Comparison of ENCODE assay signal across 20 mouse cellular contexts in the genomic region with DNA sequence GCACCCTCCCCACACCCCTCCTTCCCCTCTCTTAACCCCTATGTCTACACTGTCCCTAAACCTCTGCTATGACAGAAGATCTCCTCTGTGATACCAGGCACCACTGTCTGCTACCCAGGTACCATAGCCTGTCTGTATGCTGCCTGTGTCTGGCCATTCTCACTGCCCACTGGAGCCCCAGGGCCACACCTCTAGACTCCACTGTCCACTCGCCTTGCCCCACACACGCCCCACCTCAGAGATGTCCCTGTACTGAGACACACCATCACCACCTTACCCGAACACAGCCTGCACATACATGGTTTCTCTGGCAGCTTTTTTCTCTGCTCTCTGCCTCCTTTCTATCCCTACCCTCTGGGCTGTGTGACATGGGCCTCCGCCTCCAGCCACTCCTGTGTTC. TPM values are rescaled to one million over a fixed set of nuclear protein-coding genes. Genes with fewer than 3 reads are reported as not detected.
DNase-seq lines count a peak whose midpoint lies in the region; ATAC-seq and TF ChIP-seq lines count a peak whose summit lies in the region.
"Had no signal": no experiment of that assay in that cellular context is flagged by ENCODE, and none has a peak within 500 bp of the region (broad histone marks: within the 10 kb centered on the region; RNA-seq: fewer than 3 reads in every experiment).

No protein-coding gene starts in this region.

- peak; percentile 38; the same call in 1 of the 2 replicates for ATAC-seq in intestine, embryonic 16.5 days
- ATAC-seq in intestine, postnatal 0 days, result no peak
- ATAC-seq in lung, embryonic 15.5 days (ENCODE audit: borderline replicate concordance, extremely low read depth, low FRiP score, low TSS enrichment), result peak; percentile 39; the same call in 1 of the 2 replicates
- ATAC-seq in liver, embryonic 13.5 days (ENCODE audit: low read depth), result 0 out of 2 replicates have a peak, but pooled peaks have one; percentile 18
- ATAC-seq: forebrain, postnatal 0 days; inflammation-experienced regulatory T-cells, adult 6 months had no signal

- H3K36me3 ChIP-seq in intestine, embryonic 16.5 days (ENCODE audit: control insufficient read depth, insufficient read depth, low read length), result peaks cover 6% of the 10 kb centered on the region; the same call in 1 of the 2 replicates
- H3K36me3 ChIP-seq in intestine, postnatal 0 days (ENCODE audit: control insufficient read depth, insufficient read depth), result peaks cover 52% of the 10 kb centered on the region
- H3K36me3 ChIP-seq in lung, embryonic 15.5 days, result peaks cover 42% of the 10 kb centered on the region
- peaks cover 88% of the 10 kb centered on the region for H3K36me3 ChIP-seq in liver, embryonic 13.5 days

- H3K9me3 ChIP-seq in intestine, embryonic 16.5 days (ENCODE audit: control insufficient read depth, low read length), result no peaks in the 10 kb centered on the region
- no peaks in the 10 kb centered on the region for H3K9me3 ChIP-seq in intestine, postnatal 0 days (ENCODE audit: control insufficient read depth)
- H3K9me3 ChIP-seq in lung, embryonic 15.5 days, result no peaks in the 10 kb centered on the region
- no peaks in the 10 kb centered on the region for H3K9me3 ChIP-seq in liver, embryonic 13.5 days (replicated peaks)
- H3K9me3 ChIP-seq: limb, embryonic 13.5 days; stomach, embryonic 15.5 days had no signal

- TF ChIP-seq CTCF in intestine, postnatal 0 days (IDR thresholded peaks at IDR 0.05; ENCODE audit: low read depth), result no peak

- WGBS in intestine, embryonic 16.5 days, result 89% methylated on average over 4 of the region's 4 CpGs
- WGBS in intestine, postnatal 0 days, result 88% methylated on average over 4 of the region's 4 CpGs
- WGBS in lung, embryonic 15.5 days, result 84% methylated on average over 4 of the region's 4 CpGs
- WGBS in liver, embryonic 13.5 days (ENCODE audit: insufficient replicate concordance), result 88% methylated on average over 4 of the region's 4 CpGs

- intact Hi-C loops in heart, postnatal 25 days (cut with DNase I), result no loop called here

- no peak overlapping the region for H3K4me2 ChIP-seq in intestine, embryonic 16.5 days (ENCODE audit: low read depth, low read length)
- no peak overlapping the region for H3K4me2 ChIP-seq in intestine, postnatal 0 days (replicated peaks; ENCODE audit: low read depth)
- H3K4me2 ChIP-seq in lung, embryonic 15.5 days, result no peak overlapping the region
- no peak overlapping the region for H3K4me2 ChIP-seq in liver, embryonic 13.5 days
- H3K4me2 ChIP-seq: limb, embryonic 13.5 days; midbrain, embryonic 11.5 days; stomach, embryonic 15.5 days had no signal

- no peak overlapping the region for H3K4me3 ChIP-seq in intestine, embryonic 16.5 days (ENCODE audit: low read length)
- no peak overlapping the region for H3K4me3 ChIP-seq in intestine, postnatal 0 days (ENCODE audit: low read depth, low read length)
- H3K4me3 ChIP-seq in lung, embryonic 15.5 days, result no peak overlapping the region
- H3K4me3 ChIP-seq in liver, embryonic 13.5 days (replicated peaks), result no peak overlapping the region
- H3K4me3 ChIP-seq: limb, embryonic 13.5 days; stomach, embryonic 15.5 days had no signal

- peak; percentile 90 for DNase-seq in heart, adult 11 months
- no peak for DNase-seq in heart, postnatal 25 days (ENCODE audit: low spot score)
- DNase-seq in lung, postnatal 4 days, result no peak
- no peak for DNase-seq in liver, embryonic 13.5 days
- no peak for DNase-seq in embryo, embryonic 11 days
- DNase-seq: forebrain, postnatal 0 days; gastrocnemius, postnatal 14 days; right cerebral cortex, adult 18-20 months; thymus, postnatal 25 days had no signal

- peaks cover 7% of the 10 kb centered on the region; the same call in 1 of the 2 replicates for H3K4me1 ChIP-seq in intestine, embryonic 16.5 days (ENCODE audit: control insufficient read depth, insufficient read depth, low read length)
- H3K4me1 ChIP-seq in intestine, postnatal 0 days (replicated peaks; ENCODE audit: control insufficient read depth, insufficient read depth, low read length), result no peaks in the 10 kb centered on the region
- H3K4me1 ChIP-seq in lung, embryonic 15.5 days, result peaks cover 10% of the 10 kb centered on the region
- peaks cover 36% of the 10 kb centered on the region for H3K4me1 ChIP-seq in liver, embryonic 13.5 days (replicated peaks)
- H3K4me1 ChIP-seq: limb, embryonic 13.5 days had no signal

- no peaks in the 10 kb centered on the region for H3K27me3 ChIP-seq in intestine, embryonic 16.5 days (replicated peaks; ENCODE audit: control insufficient read depth, insufficient read depth, low read length)
- H3K27me3 ChIP-seq in intestine, postnatal 0 days (replicated peaks; ENCODE audit: control insufficient read depth, insufficient read depth, low read length), result no peaks in the 10 kb centered on the region
- no peaks in the 10 kb centered on the region for H3K27me3 ChIP-seq in lung, embryonic 15.5 days
- no peaks in the 10 kb centered on the region for H3K27me3 ChIP-seq in liver, embryonic 13.5 days
- H3K27me3 ChIP-seq: CH12.LX; limb, embryonic 13.5 days; stomach, embryonic 15.5 days had no signal

- H3K9ac ChIP-seq in intestine, embryonic 16.5 days (ENCODE audit: low read depth, low read length), result no peak overlapping the region
- H3K9ac ChIP-seq in intestine, postnatal 0 days (ENCODE audit: low read depth, low read length), result no peak overlapping the region
- H3K9ac ChIP-seq in lung, embryonic 15.5 days, result no peak overlapping the region
- no peak overlapping the region for H3K9ac ChIP-seq in liver, embryonic 13.5 days
- H3K9ac ChIP-seq: forebrain, postnatal 0 days; limb, embryonic 13.5 days; stomach, embryonic 15.5 days had no signal

- no peak overlapping the region for H3K27ac ChIP-seq in intestine, embryonic 16.5 days (ENCODE audit: low read length)
- no peak overlapping the region for H3K27ac ChIP-seq in intestine, postnatal 0 days (ENCODE audit: low read depth, low read length)
- no peak overlapping the region for H3K27ac ChIP-seq in lung, embryonic 15.5 days
- H3K27ac ChIP-seq in liver, embryonic 13.5 days, result peak overlapping the region; percentile 74; the same call in 1 of the 2 replicates
- H3K27ac ChIP-seq: limb, embryonic 13.5 days had no signal

RNA-seq across cellular contexts. Expression of a gene that starts 12.4 kb away (rescaled TPM):
- 10 to 100 TPM; 72.5 to 73.1 TPM for total RNA-seq in heart, postnatal 25 days (2021)
- polyA plus RNA-seq in intestine, embryonic 16.5 days (2015; fragmentation: Nextera tagmentation; extraction: Ambion mirVana), result 56.8 and 61.2 TPM in 2 replicates
- polyA plus RNA-seq in intestine, postnatal 0 days (2015; fragmentation: Nextera tagmentation; extraction: Ambion mirVana), result 42.8 and 44.1 TPM in 2 replicates
- 63.1 and 64.8 TPM in 2 replicates for polyA plus RNA-seq in lung, embryonic 15.5 days (2015; fragmentation: Nextera tagmentation; extraction: Ambion mirVana)
- 69.5 and 82.4 TPM in 2 replicates for polyA plus RNA-seq in liver, embryonic 13.5 days (2015; fragmentation: Nextera tagmentation; extraction: Ambion mirVana)

RNA-seq across cellular contexts. Expression of a gene that starts 21.0 kb away (rescaled TPM):
- 10 to 100 TPM; 12.9 to 15.0 TPM for total RNA-seq in heart, postnatal 25 days (2021)
- polyA plus RNA-seq in intestine, embryonic 16.5 days (2015; fragmentation: Nextera tagmentation; extraction: Ambion mirVana), result 18.2 and 19.4 TPM in 2 replicates
- polyA plus RNA-seq in intestine, postnatal 0 days (2015; fragmentation: Nextera tagmentation; extraction: Ambion mirVana), result 11.1 and 12.1 TPM in 2 replicates
- polyA plus RNA-seq in lung, embryonic 15.5 days (2015; fragmentation: Nextera tagmentation; extraction: Ambion mirVana), result 21.0 and 24.0 TPM in 2 replicates
- polyA plus RNA-seq in liver, embryonic 13.5 days (2015; fragmentation: Nextera tagmentation; extraction: Ambion mirVana), result 7.2 and 7.5 TPM in 2 replicates

RNA-seq across cellular contexts. Expression of a gene that starts 24.4 kb away (rescaled TPM):
- total RNA-seq in heart, postnatal 25 days (2021), result 10 to 100 TPM; 66.7 to 73.9 TPM
- polyA plus RNA-seq in intestine, embryonic 16.5 days (2015; fragmentation: Nextera tagmentation; extraction: Ambion mirVana), result 86.6 and 98.5 TPM in 2 replicates
- polyA plus RNA-seq in intestine, postnatal 0 days (2015; fragmentation: Nextera tagmentation; extraction: Ambion mirVana), result 60.0 and 62.9 TPM in 2 replicates
- polyA plus RNA-seq in lung, embryonic 15.5 days (2015; fragmentation: Nextera tagmentation; extraction: Ambion mirVana), result 93.5 and 97.7 TPM in 2 replicates
- 47.2 and 51.2 TPM in 2 replicates for polyA plus RNA-seq in liver, embryonic 13.5 days (2015; fragmentation: Nextera tagmentation; extraction: Ambion mirVana)

RNA-seq across cellular contexts. Expression of a gene that starts 26.1 kb away (rescaled TPM):
- not detected for total RNA-seq in heart, postnatal 25 days (2021)
- polyA plus RNA-seq in intestine, embryonic 16.5 days (2015; fragmentation: Nextera tagmentation; extraction: Ambion mirVana), result 0.28 TPM in 1 of 2 replicates, not detected in the other
- 0.13 TPM in 1 of 2 replicates, not detected in the other for polyA plus RNA-seq in intestine, postnatal 0 days (2015; fragmentation: Nextera tagmentation; extraction: Ambion mirVana)
- 0.09 and 0.15 TPM in 2 replicates for polyA plus RNA-seq in lung, embryonic 15.5 days (2015; fragmentation: Nextera tagmentation; extraction: Ambion mirVana)
- 0.07 and 0.22 TPM in 2 replicates for polyA plus RNA-seq in liver, embryonic 13.5 days (2015; fragmentation: Nextera tagmentation; extraction: Ambion mirVana)
- total RNA-seq: adrenal gland, postnatal 10 days; CH12.LX; forebrain, postnatal 0 days; gastrocnemius, postnatal 14 days had no signal
- polyA plus RNA-seq: heart, embryonic 14.5 days; inflammation-experienced regulatory T-cells, adult 6 months; large intestine, adult 2 months had no signal

RNA-seq across cellular contexts. Expression of a gene that starts 47.3 kb away (rescaled TPM):
- total RNA-seq in heart, postnatal 25 days (2021), result 100 to 1,000 TPM; 153 to 165 TPM
- 71.8 and 159 TPM in 2 replicates for polyA plus RNA-seq in intestine, embryonic 16.5 days (2015; fragmentation: Nextera tagmentation; extraction: Ambion mirVana)
- polyA plus RNA-seq in intestine, postnatal 0 days (2015; fragmentation: Nextera tagmentation; extraction: Ambion mirVana), result 112 and 114 TPM in 2 replicates
- polyA plus RNA-seq in lung, embryonic 15.5 days (2015; fragmentation: Nextera tagmentation; extraction: Ambion mirVana), result 371 and 398 TPM in 2 replicates
- 50.4 and 57.0 TPM in 2 replicates for polyA plus RNA-seq in liver, embryonic 13.5 days (2015; fragmentation: Nextera tagmentation; extraction: Ambion mirVana)
